Mouse (Mus musculus): ENCODE results near the gene Epha10. TPM values are rescaled to one million over a fixed set of nuclear protein-coding genes. Genes with fewer than 3 reads are reported as not detected.

Gene Epha10
- polyA plus RNA-seq, 1 experiment, result 7.2 TPM

GRCm38 (mm10) chr4:124872719-124873118, 8.0 kb upstream of the Epha10 start:
- H3K4me3 ChIP-seq (ENCODE audit: control insufficient read depth, low read depth, low read length), result no peak overlapping the region
- H3K4me1 ChIP-seq (ENCODE audit: control insufficient read depth, insufficient read depth, low read length), result no peaks in the 10 kb centered on the region
- TF ChIP-seq POLR2A (IDR thresholded peaks at IDR 0.05; ENCODE audit: control insufficient read depth, low read depth, low read length), result no peak
- peak; percentile 56; the same call in 1 of the 2 replicates for TF ChIP-seq CTCF (IDR thresholded peaks at IDR 0.05; ENCODE audit: control insufficient read depth, insufficient read depth, insufficient replicate concordance, low read depth, low read length)
- no peak overlapping the region for H3K27ac ChIP-seq (ENCODE audit: control insufficient read depth, insufficient read depth, low read depth, low read length)
- no peaks in the 10 kb centered on the region for H3K36me3 ChIP-seq (ENCODE audit: control insufficient read depth, insufficient read depth, low read length)
- no peaks in the 10 kb centered on the region for H3K27me3 ChIP-seq (ENCODE audit: control insufficient read depth, insufficient read depth, low read length)

GRCm38 (mm10) chr4:124881341-124881908, 726 bp downstream of the Epha10 start:
- Histone ChIP-seq H3K36me3 (ENCODE audit: control insufficient read depth, insufficient read depth, low read length) (no peaks in the 10 kb centered on the region), H3K27me3 (ENCODE audit: control insufficient read depth, insufficient read depth, low read length) (peaks cover 13% of the 10 kb centered on the region), H3K4me3 (ENCODE audit: control insufficient read depth, low read depth, low read length) (peak overlapping the region; percentile 79), H3K4me1 (ENCODE audit: control insufficient read depth, insufficient read depth, low read length) (peaks cover 25% of the 10 kb centered on the region), H3K27ac (ENCODE audit: control insufficient read depth, insufficient read depth, low read depth, low read length) (no peak overlapping the region)
- no peak for TF ChIP-seq POLR2A (IDR thresholded peaks at IDR 0.05; ENCODE audit: control insufficient read depth, low read depth, low read length)
- no peak for TF ChIP-seq CTCF (IDR thresholded peaks at IDR 0.05; ENCODE audit: control insufficient read depth, insufficient read depth, insufficient replicate concordance, low read depth, low read length)

- Histone ChIP-seq H3K27ac (ENCODE audit: control insufficient read depth, insufficient read depth, low read depth, low read length) (no peak overlapping the region), H3K4me3 (ENCODE audit: control insufficient read depth, low read depth, low read length) (peak overlapping the region; percentile 79), H3K27me3 (ENCODE audit: control insufficient read depth, insufficient read depth, low read length) (peaks cover 13% of the 10 kb centered on the region), H3K4me1 (ENCODE audit: control insufficient read depth, insufficient read depth, low read length) (peaks cover 25% of the 10 kb centered on the region), H3K36me3 (ENCODE audit: control insufficient read depth, insufficient read depth, low read length) (no peaks in the 10 kb centered on the region)
- no peak for TF ChIP-seq CTCF (IDR thresholded peaks at IDR 0.05; ENCODE audit: control insufficient read depth, insufficient read depth, insufficient replicate concordance, low read depth, low read length)
- TF ChIP-seq POLR2A (IDR thresholded peaks at IDR 0.05; ENCODE audit: control insufficient read depth, low read depth, low read length), result no peak
These were observed 1.5 kb downstream of the Epha10 start for GRCm38 (mm10) chr4:124882151-124882729.

- Histone ChIP-seq H3K36me3 (ENCODE audit: control insufficient read depth, insufficient read depth, low read length) (no peaks in the 10 kb centered on the region), H3K4me1 (ENCODE audit: control insufficient read depth, insufficient read depth, low read length) (peaks cover 6% of the 10 kb centered on the region; the same call in 1 of the 2 replicates), H3K27ac (ENCODE audit: control insufficient read depth, insufficient read depth, low read depth, low read length) (no peak overlapping the region), H3K4me3 (ENCODE audit: control insufficient read depth, low read depth, low read length) (no peak overlapping the region), H3K27me3 (ENCODE audit: control insufficient read depth, insufficient read depth, low read length) (peaks cover 2% of the 10 kb centered on the region; the same call in 1 of the 2 replicates)
- TF ChIP-seq CTCF (IDR thresholded peaks at IDR 0.05; ENCODE audit: control insufficient read depth, insufficient read depth, insufficient replicate concordance, low read depth, low read length) (no peak), POLR2A (IDR thresholded peaks at IDR 0.05; ENCODE audit: control insufficient read depth, low read depth, low read length) (no peak)
These were observed 8.0 kb downstream of the Epha10 start for GRCm38 (mm10) chr4:124888702-124889101.

GRCm38 (mm10) chr4:124889935-124890334, 9.2 kb downstream of the Epha10 start:
- Histone ChIP-seq H3K27ac (ENCODE audit: control insufficient read depth, insufficient read depth, low read depth, low read length) (no peak overlapping the region), H3K27me3 (ENCODE audit: control insufficient read depth, insufficient read depth, low read length) (peaks cover 2% of the 10 kb centered on the region; the same call in 1 of the 2 replicates), H3K4me1 (ENCODE audit: control insufficient read depth, insufficient read depth, low read length) (peaks cover 7% of the 10 kb centered on the region), H3K4me3 (ENCODE audit: control insufficient read depth, low read depth, low read length) (no peak overlapping the region), H3K36me3 (ENCODE audit: control insufficient read depth, insufficient read depth, low read length) (no peaks in the 10 kb centered on the region)
- TF ChIP-seq POLR2A (IDR thresholded peaks at IDR 0.05; ENCODE audit: control insufficient read depth, low read depth, low read length) (no peak), CTCF (IDR thresholded peaks at IDR 0.05; ENCODE audit: control insufficient read depth, insufficient read depth, insufficient replicate concordance, low read depth, low read length) (no peak)

- no peak for TF ChIP-seq POLR2A (IDR thresholded peaks at IDR 0.05; ENCODE audit: control insufficient read depth, low read depth, low read length)
- no peak for TF ChIP-seq CTCF (IDR thresholded peaks at IDR 0.05; ENCODE audit: control insufficient read depth, insufficient read depth, insufficient replicate concordance, low read depth, low read length)
- no peak overlapping the region for H3K27ac ChIP-seq (ENCODE audit: control insufficient read depth, insufficient read depth, low read depth, low read length)
- no peak overlapping the region for H3K4me3 ChIP-seq (ENCODE audit: control insufficient read depth, low read depth, low read length)
- peaks cover 2% of the 10 kb centered on the region; the same call in 1 of the 2 replicates for H3K27me3 ChIP-seq (ENCODE audit: control insufficient read depth, insufficient read depth, low read length)
- H3K4me1 ChIP-seq (ENCODE audit: control insufficient read depth, insufficient read depth, low read length), result peaks cover 7% of the 10 kb centered on the region
- H3K36me3 ChIP-seq (ENCODE audit: control insufficient read depth, insufficient read depth, low read length), result no peaks in the 10 kb centered on the region
These were observed 10.1 kb downstream of the Epha10 start for GRCm38 (mm10) chr4:124890831-124891230.

- Histone ChIP-seq H3K4me3 (ENCODE audit: control insufficient read depth, low read depth, low read length) (peak overlapping the region; percentile 51), H3K27ac (ENCODE audit: control insufficient read depth, insufficient read depth, low read depth, low read length) (no peak overlapping the region), H3K4me1 (ENCODE audit: control insufficient read depth, insufficient read depth, low read length) (peaks cover 8% of the 10 kb centered on the region), H3K27me3 (ENCODE audit: control insufficient read depth, insufficient read depth, low read length) (no peaks in the 10 kb centered on the region), H3K36me3 (ENCODE audit: control insufficient read depth, insufficient read depth, low read length) (no peaks in the 10 kb centered on the region)
- no peak for TF ChIP-seq CTCF (IDR thresholded peaks at IDR 0.05; ENCODE audit: control insufficient read depth, insufficient read depth, insufficient replicate concordance, low read depth, low read length)
- no peak for TF ChIP-seq POLR2A (IDR thresholded peaks at IDR 0.05; ENCODE audit: control insufficient read depth, low read depth, low read length)
These were observed 13.1 kb downstream of the Epha10 start for GRCm38 (mm10) chr4:124893769-124894168.
